Mouse (Mus musculus): ENCODE data around the gene Mlkl. TPM values are rescaled to one million over a fixed set of nuclear protein-coding genes. Genes with fewer than 3 reads are reported as not detected.
"Not testable (repeated sequence)": the region's sequence is repeated elsewhere in the genome, so short reads cannot be mapped to it uniquely, and the experiment has no call there.

Mlkl gene
- polyA plus RNA-seq, 1 experiment from 2014 or later, result 1.7 TPM

- H3K27me3 ChIP-seq (ENCODE audit: control insufficient read depth, insufficient read depth, low read length); H3K9me3 ChIP-seq (ENCODE audit: control insufficient read depth, low read length); H3K4me3 ChIP-seq (ENCODE audit: low read length); H3K9ac ChIP-seq (ENCODE audit: low read depth, low read length); ATAC-seq (ENCODE audit: low FRiP score, low TSS enrichment); H3K27ac ChIP-seq (ENCODE audit: low read depth, low read length); H3K4me1 ChIP-seq (ENCODE audit: control insufficient read depth, insufficient read depth, low read length); H3K36me3 ChIP-seq (ENCODE audit: control insufficient read depth, insufficient read depth, low read length); H3K4me2 ChIP-seq (replicated peaks; ENCODE audit: low read depth, low read length): not testable (repeated sequence)
- 82% methylated on average over 5 of the region's 5 CpGs for WGBS
Observed at GRCm38 (mm10) chr8:111303076-111303803, 34.7 kb downstream of the Mlkl start.

GRCm38 (mm10) chr8:111300597-111301546, 37.1 kb downstream of the Mlkl start:
- Histone ChIP-seq H3K27ac (ENCODE audit: low read depth, low read length) (peak overlapping the region; percentile 79), H3K9ac (ENCODE audit: low read depth, low read length) (peak overlapping the region; percentile 42; the same call in 1 of the 2 replicates)
- WGBS, result 66% methylated on average over 11 of the region's 11 CpGs

GRCm38 (mm10) chr8:111299821-111300568, 38.0 kb downstream of the Mlkl start, which contains the start of gene Rfwd3:
Rfwd3 (minus strand) TSS chr8:111300222.
- Histone ChIP-seq H3K4me1 (ENCODE audit: control insufficient read depth, insufficient read depth, low read length) (peaks cover 9% of the 10 kb centered on the region; the same call in 1 of the 2 replicates), H3K27ac (ENCODE audit: low read depth, low read length) (peak within 1 kb of the TSS; percentile 94), H3K4me2 (replicated peaks; ENCODE audit: low read depth, low read length) (peak within 1 kb of the TSS; percentile 43), H3K27me3 (ENCODE audit: control insufficient read depth, insufficient read depth, low read length) (no peaks in the 10 kb centered on the region), H3K9me3 (ENCODE audit: control insufficient read depth, low read length) (no peaks in the 10 kb centered on the region), H3K4me3 (ENCODE audit: low read length) (peak within 1 kb of the TSS; percentile 93), H3K36me3 (ENCODE audit: control insufficient read depth, insufficient read depth, low read length) (peaks cover 13% of the 10 kb centered on the region), H3K9ac (ENCODE audit: low read depth, low read length) (peak within 1 kb of the TSS; percentile 92)
- WGBS, result under 1% methylated on average over 65 of the region's 67 CpGs
- peak; percentile 99 for ATAC-seq (ENCODE audit: low FRiP score, low TSS enrichment)

More at GRCm38 (mm10) chr8:111300597-111301546, 37.1 kb downstream of the Mlkl start:
- Histone ChIP-seq H3K27me3 (ENCODE audit: control insufficient read depth, insufficient read depth, low read length) (no peaks in the 10 kb centered on the region), H3K9me3 (ENCODE audit: control insufficient read depth, low read length) (no peaks in the 10 kb centered on the region), H3K36me3 (ENCODE audit: control insufficient read depth, insufficient read depth, low read length) (peaks cover 10% of the 10 kb centered on the region), H3K4me3 (ENCODE audit: low read length) (peak overlapping the region; percentile 93), H3K4me1 (ENCODE audit: control insufficient read depth, insufficient read depth, low read length) (peaks cover 9% of the 10 kb centered on the region; the same call in 1 of the 2 replicates), H3K4me2 (replicated peaks; ENCODE audit: low read depth, low read length) (peak overlapping the region; percentile 41)
- no peak for ATAC-seq (ENCODE audit: low FRiP score, low TSS enrichment)

- under 1% methylated on average over 28 of the region's 28 CpGs for WGBS
- ATAC-seq (ENCODE audit: low FRiP score, low TSS enrichment), result peak; percentile 11; the same call in 1 of the 2 replicates
Observed at GRCm38 (mm10) chr8:111299363-111299820, 38.6 kb downstream of the Mlkl start.

GRCm38 (mm10) chr8:111298011-111298410, 40.0 kb downstream of the Mlkl start:
- H3K36me3 ChIP-seq (ENCODE audit: control insufficient read depth, insufficient read depth, low read length), result peaks cover 32% of the 10 kb centered on the region
- peaks cover 9% of the 10 kb centered on the region; the same call in 1 of the 2 replicates for H3K4me1 ChIP-seq (ENCODE audit: control insufficient read depth, insufficient read depth, low read length)
- ATAC-seq (ENCODE audit: low FRiP score, low TSS enrichment), result no peak
- WGBS, result 78% methylated on average over 1 of the region's 1 CpGs
- no peak overlapping the region for H3K27ac ChIP-seq (ENCODE audit: low read depth, low read length)
- 0 out of 2 replicates have a peak overlapping the region, but pooled peaks have one; percentile 7 for H3K4me3 ChIP-seq (ENCODE audit: low read length)
- H3K9me3 ChIP-seq (ENCODE audit: control insufficient read depth, low read length), result no peaks in the 10 kb centered on the region
- no peaks in the 10 kb centered on the region for H3K27me3 ChIP-seq (ENCODE audit: control insufficient read depth, insufficient read depth, low read length)
- no peak overlapping the region for H3K9ac ChIP-seq (ENCODE audit: low read depth, low read length)
- H3K4me2 ChIP-seq (replicated peaks; ENCODE audit: low read depth, low read length), result no peak overlapping the region

More at GRCm38 (mm10) chr8:111299363-111299820, 38.6 kb downstream of the Mlkl start:
- H3K27me3 ChIP-seq (ENCODE audit: control insufficient read depth, insufficient read depth, low read length), result no peaks in the 10 kb centered on the region
- no peaks in the 10 kb centered on the region for H3K9me3 ChIP-seq (ENCODE audit: control insufficient read depth, low read length)
- peak overlapping the region; percentile 92 for H3K9ac ChIP-seq (ENCODE audit: low read depth, low read length)
- peaks cover 9% of the 10 kb centered on the region; the same call in 1 of the 2 replicates for H3K4me1 ChIP-seq (ENCODE audit: control insufficient read depth, insufficient read depth, low read length)
- H3K4me3 ChIP-seq (ENCODE audit: low read length), result peak overlapping the region; percentile 93
- H3K4me2 ChIP-seq (replicated peaks; ENCODE audit: low read depth, low read length), result peak overlapping the region; percentile 43
- peaks cover 18% of the 10 kb centered on the region for H3K36me3 ChIP-seq (ENCODE audit: control insufficient read depth, insufficient read depth, low read length)
- H3K27ac ChIP-seq (ENCODE audit: low read depth, low read length), result peak overlapping the region; percentile 94

GRCm38 (mm10) chr8:111291733-111292132, 46.2 kb downstream of the Mlkl start:
- Histone ChIP-seq H3K9ac (ENCODE audit: low read depth, low read length) (no peak overlapping the region), H3K4me2 (replicated peaks; ENCODE audit: low read depth, low read length) (no peak overlapping the region), H3K4me1 (ENCODE audit: control insufficient read depth, insufficient read depth, low read length) (no peaks in the 10 kb centered on the region), H3K27ac (ENCODE audit: low read depth, low read length) (no peak overlapping the region), H3K36me3 (ENCODE audit: control insufficient read depth, insufficient read depth, low read length) (peaks cover 84% of the 10 kb centered on the region), H3K4me3 (ENCODE audit: low read length) (no peak overlapping the region), H3K27me3 (ENCODE audit: control insufficient read depth, insufficient read depth, low read length) (no peaks in the 10 kb centered on the region), H3K9me3 (ENCODE audit: control insufficient read depth, low read length) (no peaks in the 10 kb centered on the region)
- 54% methylated on average over 7 of the region's 7 CpGs for WGBS
- ATAC-seq (ENCODE audit: low FRiP score, low TSS enrichment), result no peak

- H3K4me1 ChIP-seq (ENCODE audit: control insufficient read depth, insufficient read depth, low read length), result no peaks in the 10 kb centered on the region
- H3K4me3 ChIP-seq (ENCODE audit: low read length), result no peak overlapping the region
- no peaks in the 10 kb centered on the region for H3K9me3 ChIP-seq (ENCODE audit: control insufficient read depth, low read length)
- peaks cover 88% of the 10 kb centered on the region for H3K36me3 ChIP-seq (ENCODE audit: control insufficient read depth, insufficient read depth, low read length)
- ATAC-seq (ENCODE audit: low FRiP score, low TSS enrichment), result no peak
- H3K27ac ChIP-seq (ENCODE audit: low read depth, low read length), result no peak overlapping the region
- H3K27me3 ChIP-seq (ENCODE audit: control insufficient read depth, insufficient read depth, low read length), result no peaks in the 10 kb centered on the region
- 96% methylated on average over 7 of the region's 7 CpGs for WGBS
- H3K9ac ChIP-seq (ENCODE audit: low read depth, low read length), result no peak overlapping the region
- no peak overlapping the region for H3K4me2 ChIP-seq (replicated peaks; ENCODE audit: low read depth, low read length)
Observed at GRCm38 (mm10) chr8:111290586-111290985, 47.4 kb downstream of the Mlkl start.

- no peak for ATAC-seq (ENCODE audit: low FRiP score, low TSS enrichment)
- Histone ChIP-seq H3K27ac (ENCODE audit: low read depth, low read length) (no peak overlapping the region), H3K36me3 (ENCODE audit: control insufficient read depth, insufficient read depth, low read length) (peaks cover 87% of the 10 kb centered on the region), H3K4me2 (replicated peaks; ENCODE audit: low read depth, low read length) (no peak overlapping the region), H3K4me3 (ENCODE audit: low read length) (no peak overlapping the region), H3K9ac (ENCODE audit: low read depth, low read length) (no peak overlapping the region), H3K4me1 (ENCODE audit: control insufficient read depth, insufficient read depth, low read length) (no peaks in the 10 kb centered on the region), H3K9me3 (ENCODE audit: control insufficient read depth, low read length) (no peaks in the 10 kb centered on the region), H3K27me3 (ENCODE audit: control insufficient read depth, insufficient read depth, low read length) (no peaks in the 10 kb centered on the region)
- 61% methylated on average over 4 of the region's 4 CpGs for WGBS
Observed at GRCm38 (mm10) chr8:111285603-111286002, 52.4 kb downstream of the Mlkl start.

Measured in kidney, embryonic 14.5 days (tissue).